Mouse (Mus musculus) heart, embryonic 16.5 days (tissue): ENCODE data around the gene Tor2a. TPM values are rescaled to one million over a fixed set of nuclear protein-coding genes. Genes with fewer than 3 reads are reported as not detected.
A peak's percentile ranks its signal among the peaks of the same experiment; 100 is the strongest.

Experiments
- ATAC-seq: fragments of 200-750 bp; cut with Nextera tagmentation; replicated peaks from 2 replicates; pipeline ENCODE4 v1.8.0; 2017; ENCODE audit warnings: moderate number of reproducible peaks; ENCODE audit not compliant: insufficient read depth, low FRiP score; ENCODE audit errors: extremely low read depth
- H3K27ac ChIP-seq: fragments of 300-500 bp; sonication (generic); 2 replicates; pipeline ENCODE4 v1.5.1; 2014; ENCODE audit warnings: mild to moderate bottlenecking, low read length, control low read depth, moderate library complexity
- H3K27me3 ChIP-seq: fragments of 300-500 bp; sonication (generic); 2 replicates; pipeline ENCODE4 v1.6.1; 2014; ENCODE audit warnings: low read length, mixed read lengths; ENCODE audit not compliant: control insufficient read depth, insufficient read depth
- H3K36me3 ChIP-seq: fragments of 300-500 bp; sonication (generic); 2 replicates; pipeline ENCODE4 v1.6.1; 2014; ENCODE audit not compliant: control insufficient read depth, insufficient read depth
- H3K4me1 ChIP-seq: fragments of 300-500 bp; sonication (generic); 2 replicates; pipeline ENCODE4 v1.6.1; 2014; ENCODE audit warnings: low read length, mixed read lengths; ENCODE audit not compliant: control insufficient read depth, insufficient read depth
- H3K4me2 ChIP-seq: fragments of 300-500 bp; sonication (generic); 2 replicates; pipeline ENCODE4 v1.6.1; 2014; ENCODE audit warnings: low read depth, mild to moderate bottlenecking, control low read depth, low read length
- H3K4me3 ChIP-seq: fragments of 300-500 bp; sonication (generic); 2 replicates; pipeline ENCODE4 v1.5.1; 2014; ENCODE audit warnings: mild to moderate bottlenecking, control low read depth, low read length
- H3K9ac ChIP-seq: fragments of 300-500 bp; sonication (generic); 2 replicates; pipeline ENCODE4 v1.6.1; 2014; ENCODE audit warnings: low read length, control low read depth
- H3K9me3 ChIP-seq: fragments of 300-500 bp; sonication (generic); replicated peaks from 2 replicates; pipeline ENCODE4 v1.6.1; 2016; ENCODE audit warnings: low read length; ENCODE audit not compliant: control insufficient read depth
- WGBS: fragments of 180-500 bp; shearing (Covaris S2); extraction: QIAGEN DNeasy Blood & Tissue Kit; methylation state at CpG from one replicate; pipeline ENCODE4 v1.1.7; 2014; 5-methylcytosine and 5-hydroxymethylcytosine counted together
- polyA plus RNA-seq: library from polyadenylated mRNA; unstranded; fragments of >200 nt; fragmentation: Nextera tagmentation; extraction: Ambion mirVana; gene quantifications from 2 replicates; pipeline ENCODE4 v1.2.1, GENCODE M21; 2015

Tor2a gene
- polyA plus RNA-seq, 1 experiment from 2014 or later, result 38.9 TPM

- Histone ChIP-seq H3K36me3 (0 out of 2 replicates have a peak, but pooled peaks cover 3% of the 10 kb centered on the region), H3K9me3 (no peaks in the 10 kb centered on the region), H3K4me3 (no peak overlapping the region), H3K4me2 (no peak overlapping the region), H3K9ac (no peak overlapping the region), H3K27me3 (no peaks in the 10 kb centered on the region), H3K4me1 (no peaks in the 10 kb centered on the region), H3K27ac (no peak overlapping the region)
- WGBS, result 64% methylated on average over 3 of the region's 3 CpGs
- no peak for ATAC-seq
These were observed 6.3 kb downstream of the Tor2a start for GRCm38 (mm10) chr2:32763353-32763752.

GRCm38 (mm10) chr2:32767241-32767640 is 10.2 kb downstream of the Tor2a start:
- 70% methylated on average over 12 of the region's 12 CpGs for WGBS
- Histone ChIP-seq H3K36me3 (no peaks in the 10 kb centered on the region), H3K4me1 (no peaks in the 10 kb centered on the region), H3K4me3 (no peak overlapping the region), H3K9me3 (no peaks in the 10 kb centered on the region), H3K27me3 (no peaks in the 10 kb centered on the region), H3K9ac (no peak overlapping the region), H3K27ac (no peak overlapping the region), H3K4me2 (no peak overlapping the region)
- no peak for ATAC-seq

- Histone ChIP-seq H3K9me3 (no peaks in the 10 kb centered on the region), H3K27me3 (no peaks in the 10 kb centered on the region), H3K27ac (no peak overlapping the region), H3K4me1 (no peaks in the 10 kb centered on the region), H3K4me2 (no peak overlapping the region), H3K36me3 (no peaks in the 10 kb centered on the region), H3K9ac (no peak overlapping the region), H3K4me3 (no peak overlapping the region)
- ATAC-seq, result no peak
- 50% methylated on average over 19 of the region's 19 CpGs for whole genome bisulfite sequencing
These were observed 11.7 kb downstream of the Tor2a start for GRCm38 (mm10) chr2:32768661-32769285.

- ATAC-seq, result no peak
- H3K36me3 ChIP-seq, result no peaks in the 10 kb centered on the region
- 84% methylated on average over 5 of the region's 5 CpGs for WGBS
- H3K4me3 ChIP-seq, result no peak overlapping the region
- H3K9ac ChIP-seq, result no peak overlapping the region
- no peaks in the 10 kb centered on the region for H3K27me3 ChIP-seq
- H3K4me1 ChIP-seq, result no peaks in the 10 kb centered on the region
- no peaks in the 10 kb centered on the region for H3K9me3 ChIP-seq
- no peak overlapping the region for H3K4me2 ChIP-seq
- H3K27ac ChIP-seq, result no peak overlapping the region
These were observed 12.5 kb downstream of the Tor2a start for GRCm38 (mm10) chr2:32769327-32770085.

- no peak overlapping the region for H3K4me3 ChIP-seq
- H3K9ac ChIP-seq, result no peak overlapping the region
- H3K9me3 ChIP-seq, result no peaks in the 10 kb centered on the region
- WGBS, result 26% methylated on average over 12 of the region's 12 CpGs
- no peaks in the 10 kb centered on the region for H3K36me3 ChIP-seq
- H3K27me3 ChIP-seq, result no peaks in the 10 kb centered on the region
- no peak overlapping the region for H3K27ac ChIP-seq
- no peak overlapping the region for H3K4me2 ChIP-seq
- no peak for ATAC-seq
- H3K4me1 ChIP-seq, result peaks cover 8% of the 10 kb centered on the region
These were observed 14.9 kb downstream of the Tor2a start for GRCm38 (mm10) chr2:32771886-32772285.

DNA sequence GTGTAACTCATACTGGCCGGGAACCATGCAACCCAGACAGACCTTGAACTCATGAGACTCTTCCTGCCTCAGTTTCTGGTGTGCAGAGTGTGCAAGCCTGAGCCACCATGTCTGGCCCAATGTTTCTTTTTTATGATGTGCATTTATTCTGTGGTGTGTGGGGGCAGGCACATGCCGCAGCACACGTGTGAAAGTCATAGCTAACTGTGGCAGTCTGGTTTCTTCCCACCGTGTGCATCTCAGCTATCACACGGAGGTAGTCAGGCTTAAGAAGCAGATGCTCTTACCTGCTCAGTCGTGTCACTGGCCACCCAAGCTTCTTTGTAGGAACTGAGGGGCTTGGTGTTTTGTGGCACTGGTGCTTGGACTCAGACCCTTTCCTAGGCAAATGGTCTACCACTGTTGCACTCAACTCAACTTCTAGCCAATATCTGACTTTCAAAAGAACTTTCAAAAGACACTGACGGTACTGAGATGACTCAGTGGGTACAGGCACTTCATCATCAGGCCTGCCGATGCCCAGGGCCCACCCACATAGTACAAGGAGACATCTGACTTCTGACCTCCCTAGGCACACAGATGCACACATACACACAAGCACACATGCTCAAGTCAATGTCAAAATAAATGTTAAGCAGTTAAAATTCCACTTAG is 15.7 kb downstream of the Tor2a start:
- no peaks in the 10 kb centered on the region for H3K36me3 ChIP-seq
- H3K4me3 ChIP-seq, result no peak overlapping the region
- no peak overlapping the region for H3K9ac ChIP-seq
- no peak overlapping the region for H3K27ac ChIP-seq
- ATAC-seq, result no peak
- 77% methylated on average over 8 of the region's 8 CpGs for WGBS
- no peak overlapping the region for H3K4me2 ChIP-seq
- H3K9me3 ChIP-seq, result no peaks in the 10 kb centered on the region
- H3K4me1 ChIP-seq, result peaks cover 8% of the 10 kb centered on the region
- H3K27me3 ChIP-seq, result no peaks in the 10 kb centered on the region

- H3K27me3 ChIP-seq, result no peaks in the 10 kb centered on the region
- H3K9ac ChIP-seq, result peak within 1 kb of the TSS; percentile 49
- peaks cover 8% of the 10 kb centered on the region for H3K4me1 ChIP-seq
- H3K36me3 ChIP-seq, result no peaks in the 10 kb centered on the region
- H3K9me3 ChIP-seq, result no peaks in the 10 kb centered on the region
- peak within 1 kb of the TSS; percentile 58 for H3K4me3 ChIP-seq
- ATAC-seq, result peak; percentile 96
- H3K27ac ChIP-seq, result peak within 1 kb of the TSS; percentile 38; the same call in 1 of the 2 replicates
- peak within 1 kb of the TSS; percentile 76 for H3K4me2 ChIP-seq
- under 1% methylated on average over 46 of the region's 46 CpGs for WGBS
These were observed 18.5 kb downstream of the Tor2a start, which contains the start of the genes Ttc16 and Ptrh1 for GRCm38 (mm10) chr2:32775359-32776074. Gene Ttc16, minus strand, starts transcription at chr2:32775633. Gene Ptrh1, plus strand, starts transcription at chr2:32775786.

- H3K9ac ChIP-seq, result peak overlapping the region; percentile 49
- no peak overlapping the region for H3K27ac ChIP-seq
- peaks cover 8% of the 10 kb centered on the region for H3K4me1 ChIP-seq
- WGBS, result 22% methylated on average over 22 of the region's 22 CpGs
- H3K4me2 ChIP-seq, result peak overlapping the region; percentile 76
- no peaks in the 10 kb centered on the region for H3K9me3 ChIP-seq
- H3K36me3 ChIP-seq, result no peaks in the 10 kb centered on the region
- no peaks in the 10 kb centered on the region for H3K27me3 ChIP-seq
- no peak for ATAC-seq
- H3K4me3 ChIP-seq, result peak overlapping the region; percentile 58
These were observed 19.2 kb downstream of the Tor2a start for GRCm38 (mm10) chr2:32776192-32776591.
